Mouse (Mus musculus) c-Kit-positive CD71-positive TER-119-positive erythroid progenitor cells, embryonic 14.5 days (primary cell): ENCODE data around the gene Tex33.
A peak's percentile ranks its signal among the peaks of the same experiment; 100 is the strongest.

Source experiments
- DNase-seq: peaks from one replicate; pipeline ENCODE4 v3.0.0-alpha.2; 2013; ENCODE audit warnings: low spot score

Tex33 gene

GRCm38 (mm10) chr15:78414157-78414556 lies 18.4 kb upstream of the Tex33 start:
- no peak for DNase-seq

- DNase-seq: no peak
Measured at GRCm38 (mm10) chr15:78413719-78414117, 18.0 kb upstream of the Tex33 start.

GRCm38 (mm10) chr15:78413083-78413718 lies 17.5 kb upstream of the Tex33 start:
- peak; percentile 89 for DNase-seq

GRCm38 (mm10) chr15:78409570-78410052 lies 13.9 kb upstream of the Tex33 start:
- no peak for DNase-seq

- DNase-seq: peak; percentile 86
Measured at GRCm38 (mm10) chr15:78406293-78406934, 10.7 kb upstream of the Tex33 start, which contains the start of gene Mpst. Gene Mpst (plus strand): TSS chr15:78406416.

GRCm38 (mm10) chr15:78405517-78406211 lies 10.0 kb upstream of the Tex33 start, which contains the start of gene Tst:
Gene Tst (minus strand): TSS chr15:78405907.
- peak; percentile 65 for DNase-seq

- DNase-seq: no peak
Measured at GRCm38 (mm10) chr15:78405098-78405497, 9.4 kb upstream of the Tex33 start.

- DNase-seq: no peak
Measured at GRCm38 (mm10) chr15:78403896-78404295, 8.2 kb upstream of the Tex33 start.

- no peak for DNase-seq
Measured at GRCm38 (mm10) chr15:78403301-78403741, 7.6 kb upstream of the Tex33 start.

GRCm38 (mm10) chr15:78402423-78402822 lies 6.7 kb upstream of the Tex33 start:
- DNase-seq: no peak

- DNase-seq: no peak
Measured at GRCm38 (mm10) chr15:78401921-78402320, 6.2 kb upstream of the Tex33 start.

GRCm38 (mm10) chr15:78401345-78401744 lies 5.6 kb upstream of the Tex33 start:
- DNase-seq: no peak

GRCm38 (mm10) chr15:78390855-78391254 lies 4.9 kb downstream of the Tex33 start:
- DNase-seq: no peak

- DNase-seq: no peak
Measured at GRCm38 (mm10) chr15:78385564-78385963, 10.1 kb downstream of the Tex33 start.

GRCm38 (mm10) chr15:78384220-78385116 lies 11.2 kb downstream of the Tex33 start:
- DNase-seq: no peak

GRCm38 (mm10) chr15:78383450-78384219 lies 12.1 kb downstream of the Tex33 start:
- no peak for DNase-seq

GRCm38 (mm10) chr15:78382115-78382514 lies 13.6 kb downstream of the Tex33 start:
- no peak for DNase-seq

GRCm38 (mm10) chr15:78380741-78381140 lies 15.0 kb downstream of the Tex33 start:
- DNase-seq: no peak

- DNase-seq: no peak
Measured at GRCm38 (mm10) chr15:78380208-78380607, 15.5 kb downstream of the Tex33 start.

- no peak for DNase-seq
Measured at GRCm38 (mm10) chr15:78378556-78378955, 17.2 kb downstream of the Tex33 start.

GRCm38 (mm10) chr15:78377859-78378258 lies 17.9 kb downstream of the Tex33 start:
- DNase-seq: no peak
